Mouse (Mus musculus) lung, embryonic 14.5 days (tissue): ENCODE measurements around the gene Vmp1. TPM values are rescaled to one million over a fixed set of nuclear protein-coding genes. Genes with fewer than 3 reads are reported as not detected.

ENCODE experiments used
- ATAC-seq: fragments of 200-750 bp; cut with Nextera tagmentation; 2 replicates; pipeline ENCODE4 v1.8.0; 2017; ENCODE audit warnings: mild to moderate bottlenecking, moderate TSS enrichment, moderate library complexity; ENCODE audit not compliant: insufficient read depth
- DNase-seq: peaks from one replicate; pipeline ENCODE4 v3.0.0-alpha.2; 2015
- H3K27ac ChIP-seq: fragments of 300-500 bp; sonication (generic); 2 replicates; pipeline ENCODE4 v1.5.1; 2014; ENCODE audit warnings: low read depth, mild to moderate bottlenecking, moderate library complexity
- H3K27me3 ChIP-seq: fragments of 300-500 bp; sonication (generic); 2 replicates; pipeline ENCODE4 v1.6.1; 2014; ENCODE audit warnings: low read length, control low read depth; ENCODE audit not compliant: insufficient read depth
- H3K36me3 ChIP-seq: fragments of 300-500 bp; sonication (generic); 2 replicates; pipeline ENCODE4 v1.6.1; 2014; ENCODE audit warnings: control low read depth; ENCODE audit not compliant: insufficient read depth
- H3K4me1 ChIP-seq: fragments of 300-500 bp; sonication (generic); 2 replicates; pipeline ENCODE4 v1.6.1; 2014; ENCODE audit warnings: antibody characterized with exemption, control low read depth; ENCODE audit not compliant: insufficient read depth
- H3K4me2 ChIP-seq: fragments of 300-500 bp; sonication (generic); 2 replicates; pipeline ENCODE4 v1.6.1; 2014; ENCODE audit warnings: mild to moderate bottlenecking
- H3K4me3 ChIP-seq: fragments of 300-500 bp; sonication (generic); 2 replicates; pipeline ENCODE4 v1.5.1; 2014; ENCODE audit warnings: low read depth, low read length
- H3K9ac ChIP-seq: fragments of 300-500 bp; sonication (generic); 2 replicates; pipeline ENCODE4 v1.6.1; 2014
- H3K9me3 ChIP-seq: fragments of 300-500 bp; sonication (generic); 2 replicates; pipeline ENCODE4 v1.6.1; 2016; ENCODE audit warnings: low read depth, low read length, control low read depth
- CTCF ChIP-seq: IDR thresholded peaks from 2 replicates; pipeline ENCODE4 v1.5.1; 2016; ENCODE audit warnings: antibody characterized with exemption, low read depth
- WGBS: fragments of 180-500 bp; shearing (Covaris S2); extraction: QIAGEN DNeasy Blood & Tissue Kit; methylation state at CpG from one replicate; pipeline ENCODE4 v1.1.7; 2014; 5-methylcytosine and 5-hydroxymethylcytosine counted together
- polyA plus RNA-seq: library from polyadenylated mRNA; unstranded; fragments of >200 nt; fragmentation: Nextera tagmentation; extraction: Ambion mirVana; gene quantifications from 2 replicates; pipeline ENCODE4 v1.2.1, GENCODE M21; 2014

Vmp1 gene
- polyA plus RNA-seq, 1 experiment from 2014 or later: 117 TPM

- Histone ChIP-seq H3K27me3 (no peaks in the 10 kb centered on the region), H3K36me3 (0 out of 2 replicates have a peak, but pooled peaks cover 4% of the 10 kb centered on the region), H3K4me1 (no peaks in the 10 kb centered on the region), H3K9ac (no peak overlapping the region), H3K4me3 (no peak overlapping the region), H3K9me3 (no peaks in the 10 kb centered on the region), H3K27ac (no peak overlapping the region), H3K4me2 (no peak overlapping the region)
- TF ChIP-seq CTCF: no peak
- no peak for ATAC-seq
- 84% methylated on average over 4 of the region's 4 CpGs for WGBS
- DNase-seq: no peak
Observed at GRCm38 (mm10) chr11:86675520-86675919, 8.1 kb downstream of the Vmp1 start.

GRCm38 (mm10) chr11:86672772-86673171 is 10.9 kb downstream of the Vmp1 start:
- no peaks in the 10 kb centered on the region for H3K9me3 ChIP-seq
- DNase-seq: no peak
- no peak overlapping the region for H3K4me2 ChIP-seq
- H3K4me1 ChIP-seq: no peaks in the 10 kb centered on the region
- no peak overlapping the region for H3K9ac ChIP-seq
- 0 out of 2 replicates have a peak, but pooled peaks cover 4% of the 10 kb centered on the region for H3K36me3 ChIP-seq
- WGBS: 79% methylated on average over 3 of the region's 3 CpGs
- no peak overlapping the region for H3K4me3 ChIP-seq
- ATAC-seq: no peak
- H3K27me3 ChIP-seq: no peaks in the 10 kb centered on the region
- H3K27ac ChIP-seq: no peak overlapping the region
- TF ChIP-seq CTCF: no peak

GRCm38 (mm10) chr11:86671041-86671675 is 12.5 kb downstream of the Vmp1 start:
- no peak overlapping the region for H3K27ac ChIP-seq
- H3K36me3 ChIP-seq: no peaks in the 10 kb centered on the region
- no peak overlapping the region for H3K9ac ChIP-seq
- no peak for ATAC-seq
- no peaks in the 10 kb centered on the region for H3K27me3 ChIP-seq
- H3K9me3 ChIP-seq: no peaks in the 10 kb centered on the region
- 65% methylated on average over 3 of the region's 3 CpGs for WGBS
- no peak overlapping the region for H3K4me3 ChIP-seq
- no peak for TF ChIP-seq CTCF
- DNase-seq: no peak
- no peak overlapping the region for H3K4me2 ChIP-seq
- no peaks in the 10 kb centered on the region for H3K4me1 ChIP-seq

GRCm38 (mm10) chr11:86668169-86668568 is 15.5 kb downstream of the Vmp1 start:
- H3K36me3 ChIP-seq: peaks cover 21% of the 10 kb centered on the region; the same call in 1 of the 2 replicates
- no peaks in the 10 kb centered on the region for H3K9me3 ChIP-seq
- WGBS: 86% methylated on average over 3 of the region's 3 CpGs
- ATAC-seq: no peak
- no peak for DNase-seq
- no peak overlapping the region for H3K4me3 ChIP-seq
- no peak overlapping the region for H3K9ac ChIP-seq
- H3K4me2 ChIP-seq: no peak overlapping the region
- H3K4me1 ChIP-seq: no peaks in the 10 kb centered on the region
- TF ChIP-seq CTCF: no peak
- no peaks in the 10 kb centered on the region for H3K27me3 ChIP-seq
- no peak overlapping the region for H3K27ac ChIP-seq

GRCm38 (mm10) chr11:86667553-86667952 is 16.1 kb downstream of the Vmp1 start:
- Histone ChIP-seq H3K4me3 (no peak overlapping the region), H3K9ac (no peak overlapping the region), H3K36me3 (peaks cover 25% of the 10 kb centered on the region), H3K4me2 (no peak overlapping the region), H3K27ac (no peak overlapping the region), H3K4me1 (no peaks in the 10 kb centered on the region), H3K9me3 (no peaks in the 10 kb centered on the region), H3K27me3 (no peaks in the 10 kb centered on the region)
- TF ChIP-seq CTCF: no peak
- ATAC-seq (no peak), DNase-seq (no peak)
- 81% methylated on average over 2 of the region's 2 CpGs for WGBS

GRCm38 (mm10) chr11:86664406-86664805 is 19.2 kb downstream of the Vmp1 start:
- Histone ChIP-seq H3K27me3 (no peaks in the 10 kb centered on the region), H3K36me3 (peaks cover 46% of the 10 kb centered on the region), H3K9ac (no peak overlapping the region), H3K4me1 (no peaks in the 10 kb centered on the region), H3K27ac (no peak overlapping the region), H3K9me3 (no peaks in the 10 kb centered on the region), H3K4me2 (no peak overlapping the region), H3K4me3 (no peak overlapping the region)
- WGBS: 83% methylated on average over 3 of the region's 3 CpGs
- no peak for DNase-seq
- no peak for ATAC-seq
- no peak for TF ChIP-seq CTCF

GRCm38 (mm10) chr11:86663977-86664376 is 19.7 kb downstream of the Vmp1 start:
- Histone ChIP-seq H3K27ac (no peak overlapping the region), H3K4me3 (no peak overlapping the region), H3K36me3 (peaks cover 51% of the 10 kb centered on the region), H3K4me1 (no peaks in the 10 kb centered on the region), H3K9me3 (no peaks in the 10 kb centered on the region), H3K9ac (no peak overlapping the region), H3K4me2 (no peak overlapping the region), H3K27me3 (no peaks in the 10 kb centered on the region)
- no peak for DNase-seq
- TF ChIP-seq CTCF: no peak
- ATAC-seq: no peak
